Mouse (Mus musculus): ENCODE measurements around the gene Rab21.

DNA sequence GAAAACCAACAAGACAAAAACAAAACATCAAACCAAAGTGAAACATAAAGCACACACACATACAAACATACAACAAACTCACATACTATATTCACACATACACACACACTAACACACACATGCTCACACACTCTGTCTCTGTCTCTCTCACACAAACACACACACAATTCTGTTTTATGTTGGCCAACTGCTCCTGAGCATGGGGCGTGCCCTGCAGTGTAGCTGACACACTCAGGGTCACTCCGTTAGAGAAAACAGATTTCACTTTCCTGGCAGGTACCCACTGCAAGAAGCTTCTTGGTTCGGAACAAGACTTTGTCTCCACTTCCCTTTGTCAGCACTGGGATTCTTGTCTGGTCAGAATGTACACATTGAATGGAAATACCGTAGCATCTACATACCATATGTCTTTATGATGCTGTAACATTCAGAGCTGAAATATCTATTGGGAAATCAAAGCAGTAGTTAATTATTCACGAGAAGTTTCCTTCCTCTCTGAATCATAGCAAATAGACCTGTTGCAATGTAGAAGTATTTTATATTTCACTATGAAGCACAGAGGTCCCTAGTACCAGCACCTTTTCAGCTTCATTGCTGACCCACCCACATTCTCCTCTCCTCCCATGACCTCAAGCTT, 52.4 kb downstream of the Rab21 start:
- no peak for TF ChIP-seq POLR2A (IDR thresholded peaks at IDR 0.05; ENCODE audit: low read depth, low read length)
- TF ChIP-seq CTCF (conservative IDR thresholded peaks at IDR 0.05; ENCODE audit: insufficient read depth, insufficient read length, low read depth, low read length): no peak

Data from kidney, adult 2 months (tissue).